ENCODE assay signal across 8 mouse cellular contexts in the genomic region with DNA sequence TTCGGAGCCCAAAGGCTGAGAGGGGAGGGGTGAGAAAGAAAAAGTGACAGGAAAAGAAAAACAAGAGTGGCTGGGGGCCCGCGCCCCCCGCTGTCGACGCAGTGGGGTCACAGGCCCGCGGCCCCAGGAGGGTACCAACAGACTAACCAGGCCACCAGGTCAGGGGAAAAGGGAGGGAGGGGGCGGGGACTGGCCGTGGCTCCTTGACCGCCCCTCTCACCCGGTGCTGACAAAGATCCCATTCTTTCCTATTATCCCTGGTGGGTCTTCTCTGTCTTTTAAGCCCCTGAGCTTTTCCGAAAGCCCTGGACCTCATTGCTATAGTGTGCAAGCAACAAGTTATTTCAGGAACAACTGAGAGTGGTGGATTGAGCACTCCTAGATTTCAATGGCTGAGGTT. TPM values are rescaled to one million over a fixed set of nuclear protein-coding genes. Genes with fewer than 3 reads are reported as not detected.
DNase-seq lines count a peak whose midpoint lies in the region; ATAC-seq lines count a peak whose summit lies in the region.
"Had no signal": no experiment of that assay in that cellular context is flagged by ENCODE, and none has a peak within 500 bp of the region (broad histone marks: within the 10 kb centered on the region; RNA-seq: fewer than 3 reads in every experiment).

No protein-coding gene starts in this region.

- WGBS in lung, embryonic 15.5 days, result 23% methylated on average over 9 of the region's 13 CpGs
- WGBS in forebrain, embryonic 10.5 days, result 19% methylated on average over 5 of the region's 13 CpGs
- 14% methylated on average over 13 of the region's 13 CpGs for WGBS in limb, embryonic 10.5 days
- 23% methylated on average over 13 of the region's 13 CpGs for WGBS in neural tube, embryonic 15.5 days

- H3K4me3 ChIP-seq in lung, embryonic 15.5 days, result peak overlapping the region; percentile 47
- peak overlapping the region; percentile 54 for H3K4me3 ChIP-seq in forebrain, embryonic 10.5 days
- peak overlapping the region; percentile 55 for H3K4me3 ChIP-seq in limb, embryonic 10.5 days
- H3K4me3 ChIP-seq in neural tube, embryonic 15.5 days (replicated peaks), result peak overlapping the region; percentile 35
- H3K4me3 ChIP-seq: erythroblast, embryonic 14.5 days had no signal

- no peaks in the 10 kb centered on the region for H3K9me3 ChIP-seq in lung, embryonic 15.5 days
- no peaks in the 10 kb centered on the region for H3K9me3 ChIP-seq in forebrain, embryonic 10.5 days
- H3K9me3 ChIP-seq in limb, embryonic 10.5 days (replicated peaks), result no peaks in the 10 kb centered on the region
- H3K9me3 ChIP-seq in neural tube, embryonic 15.5 days (replicated peaks), result no peaks in the 10 kb centered on the region

- peaks cover 22% of the 10 kb centered on the region for H3K27me3 ChIP-seq in lung, embryonic 15.5 days
- peaks cover 35% of the 10 kb centered on the region for H3K27me3 ChIP-seq in forebrain, embryonic 10.5 days (ENCODE audit: poor library complexity, severe bottlenecking)
- H3K27me3 ChIP-seq in limb, embryonic 10.5 days (ENCODE audit: low read depth, poor library complexity, severe bottlenecking), result peaks cover 31% of the 10 kb centered on the region
- H3K27me3 ChIP-seq in neural tube, embryonic 15.5 days (replicated peaks), result peaks cover 28% of the 10 kb centered on the region

- peak; percentile 68; the same call in 1 of the 2 replicates for ATAC-seq in lung, embryonic 15.5 days (ENCODE audit: borderline replicate concordance, extremely low read depth, low FRiP score, low TSS enrichment)
- peak; percentile 50; the same call in 1 of the 2 replicates for ATAC-seq in neural tube, embryonic 15.5 days (ENCODE audit: low FRiP score)

- no peaks in the 10 kb centered on the region for H3K36me3 ChIP-seq in lung, embryonic 15.5 days
- no peaks in the 10 kb centered on the region for H3K36me3 ChIP-seq in forebrain, embryonic 10.5 days (replicated peaks)
- no peaks in the 10 kb centered on the region for H3K36me3 ChIP-seq in limb, embryonic 10.5 days
- no peaks in the 10 kb centered on the region for H3K36me3 ChIP-seq in neural tube, embryonic 15.5 days

- no peaks in the 10 kb centered on the region for H3K4me1 ChIP-seq in lung, embryonic 15.5 days
- peaks cover 16% of the 10 kb centered on the region for H3K4me1 ChIP-seq in forebrain, embryonic 10.5 days
- no peaks in the 10 kb centered on the region for H3K4me1 ChIP-seq in limb, embryonic 10.5 days
- peaks cover 4% of the 10 kb centered on the region; the same call in 1 of the 2 replicates for H3K4me1 ChIP-seq in neural tube, embryonic 15.5 days

- H3K4me2 ChIP-seq in lung, embryonic 15.5 days, result peak overlapping the region; percentile 69
- H3K4me2 ChIP-seq in neural tube, embryonic 15.5 days, result peak overlapping the region; percentile 66

- no peak overlapping the region for H3K27ac ChIP-seq in lung, embryonic 15.5 days
- H3K27ac ChIP-seq in forebrain, embryonic 10.5 days, result peak overlapping the region; percentile 87
- peak overlapping the region; percentile 87 for H3K27ac ChIP-seq in limb, embryonic 10.5 days
- H3K27ac ChIP-seq in neural tube, embryonic 15.5 days (replicated peaks), result no peak overlapping the region

- peak overlapping the region; percentile 36; the same call in 1 of the 2 replicates for H3K9ac ChIP-seq in lung, embryonic 15.5 days
- H3K9ac ChIP-seq in neural tube, embryonic 15.5 days (replicated peaks), result no peak overlapping the region

- no peak for DNase-seq in lung, postnatal 25 days (ENCODE audit: low spot score)
- DNase-seq in forebrain, embryonic 10.5 days (ENCODE audit: extremely low spot score, low spot score), result no peak
- no peak for DNase-seq in limb, embryonic 10.5 days (ENCODE audit: low spot score)
- DNase-seq in cerebellum, adult 18-20 months, result no peak
- no peak for DNase-seq in urinary bladder, postnatal 36 days (ENCODE audit: low spot score in 2 of 2)

RNA-seq across cellular contexts. Expression of a gene that starts 0.5 kb away (rescaled TPM):
- polyA plus RNA-seq in lung, embryonic 15.5 days (2015; fragmentation: Nextera tagmentation; extraction: Ambion mirVana), result 2.7 and 3.8 TPM in 2 replicates
- 73.3 and 79.8 TPM in 2 replicates for polyA plus RNA-seq in forebrain, embryonic 10.5 days (2016; fragmentation: Nextera tagmentation; extraction: Ambion mirVana)
- 127 and 146 TPM in 2 replicates for polyA plus RNA-seq in limb, embryonic 10.5 days (2016; fragmentation: Nextera tagmentation; extraction: Ambion mirVana)
- 0.31 and 1.2 TPM in 2 replicates for polyA plus RNA-seq in neural tube, embryonic 15.5 days (2015; fragmentation: Nextera tagmentation; extraction: Ambion mirVana)
- polyA plus RNA-seq: erythroblast, embryonic 14.5 days had no signal

Comparison
In these comparisons a context has a peak if more than half of its experiments do, and no peak if none do; other contexts are left out.
1. H3K27ac ChIP-seq: peak in forebrain, embryonic 10.5 days (single experiment) and limb, embryonic 10.5 days (single experiment); none in lung, embryonic 15.5 days (single experiment) and neural tube, embryonic 15.5 days (single experiment).
2. RNA of a gene that starts 0.5 kb away (polyA plus RNA-seq): 127 to 146 TPM in limb, embryonic 10.5 days and 73.3 to 79.8 TPM in forebrain, embryonic 10.5 days; 2.7 to 3.8 TPM in lung, embryonic 15.5 days and 0.31 to 1.2 TPM in neural tube, embryonic 15.5 days; every median in the first group is over 10 times any median in the second.
3. Peak in every context shown above with its lines, with median percentiles within 50 percentile points of each other: H3K4me3 ChIP-seq.